Mouse (Mus musculus) forebrain, embryonic 14.5 days (tissue): ENCODE measurements around the gene Nectin4. TPM values are rescaled to one million over a fixed set of nuclear protein-coding genes. Genes with fewer than 3 reads are reported as not detected.
A peak's percentile ranks its signal among the peaks of the same experiment; 100 is the strongest.

Experiments
- ATAC-seq: fragments of 200-750 bp; cut with Nextera tagmentation; 2 replicates; pipeline ENCODE4 v1.8.0; 2017; ENCODE audit warnings: mild to moderate bottlenecking, moderate library complexity
- DNase-seq: peaks from one replicate; pipeline ENCODE4 v3.0.0-alpha.2; 2015; ENCODE audit warnings: low spot score
- H3K27ac ChIP-seq: fragments of 300-500 bp; sonication (generic); 2 replicates; pipeline ENCODE4 v1.5.1; 2014; ENCODE audit warnings: low read depth, mild to moderate bottlenecking, control low read depth, low read length, moderate library complexity
- H3K27me3 ChIP-seq: fragments of 300-500 bp; sonication (generic); replicated peaks from 2 replicates; pipeline ENCODE4 v1.6.1; 2014; ENCODE audit warnings: low read length, control low read depth, mixed read lengths; ENCODE audit not compliant: control insufficient read depth, insufficient read depth
- H3K36me3 ChIP-seq: fragments of 300-500 bp; sonication (generic); 2 replicates; pipeline ENCODE4 v1.6.1; 2014; ENCODE audit warnings: low read length, control low read depth; ENCODE audit not compliant: control insufficient read depth, insufficient read depth
- H3K4me1 ChIP-seq: fragments of 300-500 bp; sonication (generic); 2 replicates; pipeline ENCODE4 v1.6.1; 2014; ENCODE audit warnings: antibody characterized with exemption, low read length, control low read depth; ENCODE audit not compliant: control insufficient read depth, insufficient read depth
- H3K4me2 ChIP-seq: fragments of 300-500 bp; sonication (generic); 2 replicates; pipeline ENCODE4 v1.6.1; 2014; ENCODE audit warnings: mild to moderate bottlenecking, control low read depth, low read length
- H3K4me3 ChIP-seq: fragments of 300-500 bp; sonication (generic); 2 replicates; pipeline ENCODE4 v1.5.1; 2014; ENCODE audit warnings: low read depth, low read length, control low read depth
- H3K9ac ChIP-seq: fragments of 300-500 bp; sonication (generic); 2 replicates; pipeline ENCODE4 v1.6.1; 2014; ENCODE audit warnings: mild to moderate bottlenecking, low read length, control low read depth, moderate library complexity
- H3K9me3 ChIP-seq: fragments of 300-500 bp; sonication (generic); replicated peaks from 2 replicates; pipeline ENCODE4 v1.6.1; 2016; ENCODE audit warnings: low read length, control low read depth, mixed read lengths; ENCODE audit not compliant: control insufficient read depth
- WGBS: fragments of 180-500 bp; shearing (Covaris S2); extraction: QIAGEN DNeasy Blood & Tissue Kit; methylation state at CpG from one replicate; pipeline ENCODE4 v1.1.7; 2014; 5-methylcytosine and 5-hydroxymethylcytosine counted together
- polyA plus RNA-seq: library from polyadenylated mRNA; unstranded; fragments of >200 nt; fragmentation: Nextera tagmentation; extraction: Ambion mirVana; gene quantifications from 2 replicates; pipeline ENCODE4 v1.2.1, GENCODE M21; 2014

Nectin4 gene
- polyA plus RNA-seq, 1 experiment from 2014 or later = 0.11 TPM

DNA sequence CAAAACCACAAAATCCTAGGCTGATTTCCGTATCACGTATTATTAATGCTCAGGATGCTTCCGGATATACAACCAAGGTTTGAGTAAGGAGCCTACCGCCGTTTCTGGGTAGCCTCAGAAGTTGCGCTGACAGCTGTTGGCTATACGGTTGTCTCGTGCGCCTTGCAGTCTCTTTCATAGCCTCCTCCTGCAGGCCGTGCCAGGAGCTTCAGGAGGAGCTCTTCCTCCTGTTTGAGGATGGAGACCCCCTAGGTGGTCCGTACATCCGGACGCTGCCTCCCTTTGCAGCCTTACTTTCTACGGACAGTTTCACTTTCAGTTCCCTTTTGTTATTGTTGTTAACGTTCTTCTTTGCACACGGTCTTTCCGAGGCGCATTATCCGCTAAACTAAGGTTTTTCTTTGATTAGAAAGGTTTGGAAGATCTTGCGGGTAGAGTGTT, 42.1 kb downstream of the Nectin4 start:
- WGBS = under 1% methylated on average over 20 of the region's 20 CpGs
- Histone ChIP-seq H3K9ac (peak overlapping the region; percentile 98), H3K4me1 (peaks cover 9% of the 10 kb centered on the region; the same call in 1 of the 2 replicates), H3K27ac (peak overlapping the region; percentile 94), H3K4me3 (peak overlapping the region; percentile 82), H3K9me3 (no peaks in the 10 kb centered on the region), H3K36me3 (peaks cover 20% of the 10 kb centered on the region), H3K27me3 (no peaks in the 10 kb centered on the region), H3K4me2 (peak overlapping the region; percentile 55)
- ATAC-seq (peak; percentile 56), DNase-seq (peak; percentile 83)

DNA sequence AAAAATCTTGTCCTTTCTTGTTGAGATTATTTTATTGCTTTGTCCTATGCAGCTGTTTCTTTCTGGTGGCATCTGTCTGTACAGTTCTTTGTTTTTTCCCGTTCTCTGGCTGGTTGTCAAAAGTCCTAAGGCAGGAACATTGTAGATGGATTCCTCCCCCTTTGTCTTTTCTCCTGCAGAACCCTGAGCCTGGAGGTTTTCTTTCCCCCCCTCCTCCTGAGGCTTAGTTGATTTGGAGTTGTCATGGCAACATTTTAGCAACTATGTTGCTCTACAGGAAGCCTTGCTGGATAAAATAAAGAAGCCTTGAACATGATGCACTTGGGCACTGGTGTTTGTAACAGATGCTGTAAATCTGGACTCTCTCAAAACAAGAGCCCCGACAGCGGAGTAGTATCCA, 42.5 kb downstream of the Nectin4 start:
- Histone ChIP-seq H3K36me3 (peaks cover 25% of the 10 kb centered on the region), H3K4me3 (peak overlapping the region; percentile 82), H3K27ac (peak overlapping the region; percentile 94), H3K9ac (peak overlapping the region; percentile 98), H3K9me3 (no peaks in the 10 kb centered on the region), H3K27me3 (no peaks in the 10 kb centered on the region), H3K4me2 (peak overlapping the region; percentile 55), H3K4me1 (peaks cover 9% of the 10 kb centered on the region; the same call in 1 of the 2 replicates)
- 21% methylated on average over 3 of the region's 3 CpGs for WGBS
- peak; percentile 47 for ATAC-seq
- DNase-seq = peak; percentile 87

DNA sequence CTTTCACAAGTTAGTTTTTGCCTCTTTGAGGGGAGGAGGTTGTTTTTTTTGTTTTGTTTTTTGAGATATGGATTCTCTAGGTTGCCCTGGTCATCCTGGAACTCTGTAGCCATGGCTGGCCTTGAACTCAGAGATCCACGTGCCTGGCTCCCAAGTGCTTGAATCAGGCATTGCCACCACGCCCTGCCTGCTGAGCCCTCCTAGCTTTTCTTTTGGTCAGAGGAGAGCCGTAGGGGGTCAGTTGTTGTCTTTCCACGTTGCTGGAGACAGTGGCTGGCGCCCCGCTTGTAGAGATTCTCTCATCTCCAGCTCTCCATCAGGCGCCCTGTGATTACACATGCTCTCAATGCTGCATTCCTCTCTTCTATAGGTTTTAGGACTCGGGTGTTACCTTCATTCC, 43.7 kb downstream of the Nectin4 start:
- ATAC-seq = no peak
- Histone ChIP-seq H3K27ac (no peak overlapping the region), H3K9me3 (no peaks in the 10 kb centered on the region), H3K4me3 (no peak overlapping the region), H3K4me1 (peaks cover 9% of the 10 kb centered on the region; the same call in 1 of the 2 replicates), H3K9ac (no peak overlapping the region), H3K36me3 (peaks cover 34% of the 10 kb centered on the region), H3K4me2 (no peak overlapping the region; the same call in 1 of the 2 replicates), H3K27me3 (no peaks in the 10 kb centered on the region)
- DNase-seq = no peak
- WGBS = 76% methylated on average over 8 of the region's 8 CpGs

DNA sequence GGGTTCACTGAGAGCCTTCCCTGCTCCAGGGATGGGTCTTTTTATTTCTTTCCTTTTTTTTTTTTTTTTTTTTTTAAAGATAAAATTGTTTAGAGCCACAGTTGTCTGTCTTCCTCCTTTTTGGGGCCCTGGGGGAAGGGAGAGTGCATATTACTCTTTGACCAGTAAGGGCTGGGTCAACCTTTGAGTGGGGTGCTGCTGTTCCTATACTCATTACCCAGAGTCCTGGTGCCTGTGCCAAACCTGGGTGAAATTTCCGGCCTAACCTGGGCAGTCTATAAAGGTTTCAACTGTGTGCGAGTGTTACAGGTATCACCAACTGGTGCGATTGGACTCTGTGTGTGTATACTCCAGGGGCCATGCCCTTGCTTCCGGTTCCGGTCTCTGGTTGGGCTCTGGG, 48.8 kb downstream of the Nectin4 start, which contains the start of gene Tstd1:
TSS of gene Tstd1 (plus strand) at position 213 of the 400 bp plus-strand sequence.
- H3K27me3 ChIP-seq = no peaks in the 10 kb centered on the region
- no peak within 1 kb of the TSS for H3K4me2 ChIP-seq
- DNase-seq (no peak), ATAC-seq (no peak)
- H3K4me3 ChIP-seq = no peak within 1 kb of the TSS
- H3K4me1 ChIP-seq = peaks cover under 1% of the 10 kb centered on the region; the same call in 1 of the 2 replicates
- H3K9me3 ChIP-seq = no peaks in the 10 kb centered on the region
- H3K27ac ChIP-seq = no peak within 1 kb of the TSS
- WGBS = 91% methylated on average over 5 of the region's 5 CpGs
- H3K9ac ChIP-seq = no peak within 1 kb of the TSS
- H3K36me3 ChIP-seq = peaks cover 63% of the 10 kb centered on the region

DNA sequence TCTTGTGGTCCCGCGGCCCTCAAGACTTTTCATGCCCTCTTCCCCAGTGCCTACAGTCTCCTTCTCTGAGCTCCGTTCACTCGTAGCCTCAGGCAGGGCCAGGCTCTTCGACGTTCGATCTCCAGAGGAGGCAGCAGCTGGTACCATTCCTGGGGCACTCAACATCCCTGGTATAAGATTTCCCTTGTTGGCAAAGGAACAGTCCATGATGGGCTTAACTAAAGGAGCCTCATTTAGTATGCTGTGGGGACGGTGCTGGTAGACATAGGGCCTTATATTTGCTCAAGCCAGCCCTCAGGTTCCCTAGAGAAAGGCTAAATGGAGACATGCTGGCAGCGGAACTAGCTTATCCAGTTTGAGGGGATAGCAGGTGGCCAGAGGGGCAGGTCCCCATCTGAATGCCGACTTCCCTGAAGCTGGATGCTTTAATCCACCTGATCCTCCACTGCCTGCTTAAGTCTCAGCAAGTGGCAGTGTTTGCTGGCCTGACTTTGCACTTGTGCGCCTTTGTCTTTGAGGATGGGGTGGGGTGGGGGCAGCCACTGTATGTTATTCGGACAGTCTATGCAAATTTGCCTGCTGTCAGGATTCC, 49.5 kb downstream of the Nectin4 start:
- WGBS = 60% methylated on average over 12 of the region's 12 CpGs
- Histone ChIP-seq H3K27me3 (no peaks in the 10 kb centered on the region), H3K27ac (no peak overlapping the region), H3K4me3 (no peak overlapping the region), H3K9ac (no peak overlapping the region), H3K4me2 (no peak overlapping the region), H3K36me3 (peaks cover 63% of the 10 kb centered on the region), H3K4me1 (no peaks in the 10 kb centered on the region), H3K9me3 (no peaks in the 10 kb centered on the region)
- ATAC-seq = peak; percentile 44
- peak; percentile 13 for DNase-seq

DNA sequence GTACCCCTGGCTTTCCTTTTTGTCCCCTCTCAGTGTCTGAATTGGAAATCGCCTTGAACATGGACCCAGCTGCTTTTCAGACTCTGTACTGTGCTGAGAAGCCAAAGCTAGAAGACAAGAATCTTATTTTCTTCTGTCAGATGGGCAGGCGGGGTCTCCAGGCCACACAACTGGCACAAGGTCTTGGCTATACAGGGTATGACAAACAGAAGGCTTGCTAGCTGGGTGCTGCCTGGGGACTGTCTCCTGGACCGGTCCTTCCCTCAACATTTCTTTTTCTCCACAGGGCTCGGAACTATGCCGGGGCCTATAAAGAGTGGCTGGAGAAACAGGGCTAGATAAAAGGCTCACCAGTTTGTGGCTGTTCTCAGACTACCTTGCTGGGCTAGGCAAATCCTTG, 50.0 kb downstream of the Nectin4 start:
- Histone ChIP-seq H3K4me1 (no peaks in the 10 kb centered on the region), H3K27me3 (no peaks in the 10 kb centered on the region), H3K4me2 (no peak overlapping the region), H3K9me3 (no peaks in the 10 kb centered on the region), H3K27ac (0 out of 2 replicates have a peak overlapping the region, but pooled peaks have one; percentile 4), H3K9ac (no peak overlapping the region), H3K36me3 (peaks cover 63% of the 10 kb centered on the region), H3K4me3 (no peak overlapping the region)
- WGBS = 76% methylated on average over 5 of the region's 5 CpGs
- no peak for ATAC-seq
- DNase-seq = no peak

DNA sequence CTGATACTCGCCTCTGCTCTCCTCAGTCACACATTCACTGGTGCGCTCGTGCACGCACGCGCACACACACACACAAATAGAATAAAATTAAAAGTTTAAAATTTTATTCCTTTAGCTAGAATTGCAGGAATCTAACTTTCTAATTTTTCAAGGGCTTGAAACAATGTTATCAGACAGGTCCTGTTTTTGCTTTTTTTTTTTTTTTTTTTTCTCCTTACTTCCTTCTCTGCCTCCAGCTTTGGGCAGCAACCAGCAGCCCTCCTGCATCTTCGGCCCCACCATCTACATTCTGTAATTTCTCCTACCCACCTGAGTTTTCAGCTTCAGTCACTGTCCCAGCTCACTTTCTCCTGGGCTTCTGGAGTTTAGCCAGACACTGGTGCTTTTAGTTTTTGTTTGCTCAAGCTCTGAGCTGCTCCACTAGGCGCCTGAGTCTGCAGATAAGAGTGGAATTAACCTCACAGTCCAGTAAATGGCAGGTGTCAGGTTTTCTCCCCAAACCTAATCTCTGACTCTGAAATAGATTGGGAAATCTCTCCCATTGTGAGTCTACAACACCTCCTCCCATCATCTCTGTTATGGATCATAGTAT, 52.7 kb downstream of the Nectin4 start:
- H3K4me2 ChIP-seq = no peak overlapping the region
- H3K27ac ChIP-seq = no peak overlapping the region
- no peaks in the 10 kb centered on the region for H3K4me1 ChIP-seq
- H3K27me3 ChIP-seq = no peaks in the 10 kb centered on the region
- 87% methylated on average over 8 of the region's 8 CpGs for WGBS
- no peak overlapping the region for H3K9ac ChIP-seq
- H3K4me3 ChIP-seq = no peak overlapping the region
- no peak for ATAC-seq
- no peak for DNase-seq
- peaks cover 38% of the 10 kb centered on the region for H3K36me3 ChIP-seq
- H3K9me3 ChIP-seq = no peaks in the 10 kb centered on the region

DNA sequence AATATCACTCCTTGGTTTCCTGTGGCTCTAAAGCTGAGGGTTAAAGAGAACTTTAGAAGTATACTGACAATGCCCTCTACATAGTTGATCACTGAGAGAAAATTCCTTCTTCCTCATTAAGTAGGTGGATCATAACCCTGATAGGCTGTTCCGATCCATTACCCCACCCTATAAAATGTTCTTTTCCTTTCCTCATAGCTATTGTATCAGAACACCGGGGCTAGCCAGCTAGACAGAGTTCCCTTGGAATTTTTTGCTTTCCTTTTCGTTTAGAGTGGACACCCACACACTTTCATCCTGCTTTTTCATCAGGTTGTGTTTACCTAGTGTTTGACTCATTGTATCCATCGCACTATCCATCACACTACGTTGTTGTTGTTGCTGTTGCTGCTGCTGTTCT, 54.7 kb downstream of the Nectin4 start:
- Histone ChIP-seq H3K4me1 (no peaks in the 10 kb centered on the region), H3K4me2 (no peak overlapping the region), H3K27ac (no peak overlapping the region), H3K27me3 (no peaks in the 10 kb centered on the region), H3K36me3 (peaks cover 19% of the 10 kb centered on the region), H3K9me3 (no peaks in the 10 kb centered on the region), H3K4me3 (no peak overlapping the region), H3K9ac (no peak overlapping the region)
- DNase-seq = no peak
- ATAC-seq = no peak
- WGBS = 84% methylated on average over 5 of the region's 5 CpGs

DNA sequence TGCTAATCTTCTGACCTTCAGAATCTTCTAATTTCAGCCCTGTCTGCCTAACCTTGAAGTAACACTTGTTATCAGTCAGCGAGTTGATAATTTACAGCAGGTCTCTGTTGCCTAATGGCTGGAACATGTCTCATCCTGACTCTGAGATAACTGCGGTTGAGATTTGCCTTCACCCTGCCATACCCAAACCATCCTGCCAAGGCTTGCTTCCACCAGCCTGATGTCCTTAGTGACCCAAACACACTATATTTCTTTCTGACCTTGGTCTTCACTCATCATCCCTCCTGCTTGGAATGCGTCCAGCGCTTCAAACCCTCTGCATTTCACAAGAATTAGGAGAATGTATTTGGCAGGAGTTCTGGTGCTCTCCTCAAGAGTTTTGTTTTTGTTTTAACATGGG, 55.2 kb downstream of the Nectin4 start:
- Histone ChIP-seq H3K4me2 (no peak overlapping the region), H3K4me3 (no peak overlapping the region), H3K27me3 (no peaks in the 10 kb centered on the region), H3K9me3 (no peaks in the 10 kb centered on the region), H3K4me1 (no peaks in the 10 kb centered on the region), H3K36me3 (peaks cover 14% of the 10 kb centered on the region), H3K27ac (no peak overlapping the region), H3K9ac (no peak overlapping the region)
- 86% methylated on average over 4 of the region's 4 CpGs for WGBS
- no peak for DNase-seq
- ATAC-seq = no peak
